Mouse (Mus musculus) kidney, adult 2 months (tissue): ENCODE measurements around the gene Grik4.
A peak's percentile ranks its signal among the peaks of the same experiment; 100 is the strongest.

Source experiments
- CTCF ChIP-seq: fragments of 200-500 bp; conservative IDR thresholded peaks from 2 replicates; pipeline ENCODE4 v1.5.1; 2011; ENCODE audit warnings: low read depth, mild to moderate bottlenecking, control low read depth, low read length, moderate library complexity, mixed read lengths; ENCODE audit not compliant: insufficient read depth, insufficient read length
- POLR2A ChIP-seq: fragments of 200-500 bp; IDR thresholded peaks from one replicate; pipeline ENCODE4 v1.6.1; 2011; ENCODE audit warnings: low read depth, low read length, control low read depth

DNA sequence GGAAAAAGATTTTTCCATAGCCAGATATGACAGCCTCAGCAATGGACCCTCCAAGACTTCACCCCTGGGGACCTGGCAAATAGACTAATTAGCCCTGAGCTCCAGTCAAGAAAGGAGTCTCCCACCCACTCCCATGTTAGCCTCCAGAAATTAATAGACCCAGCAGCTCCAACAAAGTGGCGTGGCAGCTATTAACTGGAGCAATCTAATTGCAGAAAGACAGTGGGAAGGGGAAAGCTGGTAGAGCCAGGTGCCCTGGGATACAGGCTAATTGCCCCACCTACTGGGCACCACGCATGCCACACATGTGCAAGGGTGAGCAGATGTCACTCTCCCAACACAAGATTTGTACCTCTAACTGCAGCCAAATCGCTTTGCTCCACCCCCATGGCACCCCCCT lies 342.8 kb downstream of the Grik4 start:
- TF ChIP-seq POLR2A (no peak), CTCF (peak; percentile 76)
